8 mouse cellular contexts compared by ENCODE assay signal in the genomic region with DNA sequence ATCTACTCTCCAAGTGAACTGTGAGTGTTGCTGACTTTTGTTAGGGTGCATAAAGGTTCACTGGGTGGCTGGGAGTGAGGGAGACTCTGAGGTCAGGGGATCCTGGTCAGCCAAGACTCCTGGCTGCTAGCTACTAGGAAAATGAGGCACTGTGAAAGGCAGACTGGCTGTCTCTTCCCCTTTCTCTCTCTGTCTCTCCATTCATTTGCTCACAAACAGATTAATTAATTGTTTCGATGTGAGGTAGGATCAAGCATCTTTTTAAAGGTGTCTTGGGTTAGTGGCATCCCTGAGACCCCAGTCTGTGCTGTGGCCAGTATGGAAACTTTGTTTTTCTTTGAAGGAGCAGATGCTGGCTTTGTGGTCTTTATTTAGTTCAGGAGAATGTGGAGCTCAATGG. TPM values are rescaled to one million over a fixed set of nuclear protein-coding genes. Genes with fewer than 3 reads are reported as not detected.
DNase-seq lines count a peak whose midpoint lies in the region; ATAC-seq and TF ChIP-seq lines count a peak whose summit lies in the region.

No protein-coding gene starts in this region.

- no peak for TF ChIP-seq RAD21 in CH12.LX (IDR thresholded peaks at IDR 0.05; ENCODE audit: low read depth, low read length)

- H3K4me1 ChIP-seq in heart, embryonic 10.5 days = peaks cover 68% of the 10 kb centered on the region
- peaks cover 28 to 67% of the 10 kb centered on the region in 2 experiments for H3K4me1 ChIP-seq in CH12.LX (ENCODE audit: control insufficient read depth in 1 of 2, insufficient read depth in 2 of 2)
- peaks cover 35% of the 10 kb centered on the region for H3K4me1 ChIP-seq in heart, embryonic 16.5 days (ENCODE audit: control insufficient read depth, insufficient read depth, low read length)
- no peaks in the 10 kb centered on the region for H3K4me1 ChIP-seq in liver, postnatal 0 days (ENCODE audit: insufficient read depth)

- H3K27ac ChIP-seq in heart, embryonic 10.5 days = peak overlapping the region; percentile 85
- no peak overlapping the region for H3K27ac ChIP-seq in CH12.LX (ENCODE audit: insufficient read depth, low read depth)
- H3K27ac ChIP-seq in heart, embryonic 16.5 days (ENCODE audit: low read length) = peak overlapping the region; percentile 59
- no peak overlapping the region for H3K27ac ChIP-seq in liver, postnatal 0 days (ENCODE audit: low read depth)

- in situ Hi-C loops in CH12.LX (cut with MboI; ENCODE audit: low pct_ligation_motif_present, low pct_unique_long_range_greater_than_20kb, low sequenced_read_pairs) = loop anchor here (5.0 to 10.0 kb wide), 3 partner anchors 32 to 390 kb away; no protein-coding TSS in a partner anchor

- DNase-seq in heart, embryonic 10.5 days (ENCODE audit: low spot score) = no peak
- no peak for DNase-seq in heart, adult 9 months (ENCODE audit: low spot score in 2 of 2)
- no peak for DNase-seq in CH12.LX (ENCODE audit: extremely low read depth)
- DNase-seq in liver, postnatal 0 days = no peak
- DNase-seq in retina, embryonic 14.5 days (ENCODE audit: low spot score) = no peak
- DNase-seq in gastrocnemius, postnatal 25 days = no peak

- H3K9ac ChIP-seq in CH12.LX (ENCODE audit: insufficient read depth, low read depth) = peak overlapping the region; percentile 50; the same call in 1 of the 2 replicates
- H3K9ac ChIP-seq in heart, embryonic 16.5 days (ENCODE audit: low read length) = peak overlapping the region; percentile 55
- peak overlapping the region; percentile 16; the same call in 1 of the 2 replicates for H3K9ac ChIP-seq in liver, postnatal 0 days (replicated peaks)

- H3K4me3 ChIP-seq in heart, embryonic 10.5 days = peak overlapping the region; percentile 67
- peak overlapping the region; percentile 59 to 82 (median 75) for H3K4me3 ChIP-seq in CH12.LX (replicated peaks in 1 of 3; ENCODE audit: low read depth in 2 of 3, low read length in 2 of 3, poor library complexity in 1 of 3)
- H3K4me3 ChIP-seq in heart, embryonic 16.5 days (ENCODE audit: low read length) = peak overlapping the region; percentile 45
- H3K4me3 ChIP-seq in liver, postnatal 0 days (ENCODE audit: low read depth, low read length) = peak overlapping the region; percentile 7; the same call in 1 of the 2 replicates

- peaks cover 32% of the 10 kb centered on the region for H3K27me3 ChIP-seq in heart, embryonic 10.5 days (ENCODE audit: insufficient read depth, poor library complexity, severe bottlenecking)
- H3K27me3 ChIP-seq in CH12.LX (replicated peaks) = no peaks in the 10 kb centered on the region
- peaks cover 21% of the 10 kb centered on the region for H3K27me3 ChIP-seq in heart, embryonic 16.5 days (ENCODE audit: control insufficient read depth, insufficient read depth, low read length)
- peaks cover 38% of the 10 kb centered on the region for H3K27me3 ChIP-seq in liver, postnatal 0 days (ENCODE audit: insufficient read depth, low read length)

- TF ChIP-seq EP300 in CH12.LX (IDR thresholded peaks at IDR 0.05; ENCODE audit: low read length) = no peak
- no peak for TF ChIP-seq EP300 in liver, postnatal 0 days (IDR thresholded peaks at IDR 0.05; ENCODE audit: low read depth)

- no peaks in the 10 kb centered on the region for H3K36me3 ChIP-seq in heart, embryonic 10.5 days
- peaks cover 0 to 29% of the 10 kb centered on the region in 2 experiments for H3K36me3 ChIP-seq in CH12.LX (replicated peaks in 1 of 2; ENCODE audit: control insufficient read depth in 1 of 2, insufficient read depth in 1 of 2, low read length in 1 of 2)
- H3K36me3 ChIP-seq in heart, embryonic 16.5 days (ENCODE audit: control insufficient read depth, insufficient read depth) = no peaks in the 10 kb centered on the region
- no peaks in the 10 kb centered on the region for H3K36me3 ChIP-seq in liver, postnatal 0 days (replicated peaks; ENCODE audit: insufficient read depth, low read length)

- no peaks in the 10 kb centered on the region for H3K9me3 ChIP-seq in heart, embryonic 10.5 days
- no peaks in the 10 kb centered on the region for H3K9me3 ChIP-seq in CH12.LX (replicated peaks; ENCODE audit: low read length)
- H3K9me3 ChIP-seq in heart, embryonic 16.5 days (replicated peaks; ENCODE audit: control insufficient read depth, low read length) = no peaks in the 10 kb centered on the region
- H3K9me3 ChIP-seq in liver, postnatal 0 days (ENCODE audit: low read length) = no peaks in the 10 kb centered on the region

- H3K79me2 ChIP-seq in CH12.LX (replicated peaks; ENCODE audit: control insufficient read depth, extremely low read depth, insufficient read depth, poor library complexity, severe bottlenecking) = peaks cover 43% of the 10 kb centered on the region

- 44% methylated on average over 1 of the region's 1 CpGs for WGBS in heart, embryonic 10.5 days
- WGBS in heart, embryonic 16.5 days = 55% methylated on average over 1 of the region's 1 CpGs
- WGBS in liver, postnatal 0 days (ENCODE audit: insufficient replicate concordance) = 52% methylated on average over 1 of the region's 1 CpGs

- TF ChIP-seq POLR2A in CH12.LX (IDR thresholded peaks at IDR 0.05; ENCODE audit: low read depth, low read length) = no peak

- ATAC-seq in heart, embryonic 16.5 days (replicated peaks; ENCODE audit: extremely low read depth, insufficient read depth, low FRiP score) = no peak
- no peak for ATAC-seq in liver, postnatal 0 days
- ATAC-seq in inflammation-experienced regulatory T-cells, adult 6 months = no peak

- TF ChIP-seq CTCF in CH12.LX (conservative IDR thresholded peaks at IDR 0.05 in 1 of 2, IDR thresholded peaks at IDR 0.05 in 1 of 2; ENCODE audit: low read depth in 2 of 2, low read length in 2 of 2) = no peak
- TF ChIP-seq CTCF in liver, postnatal 0 days (IDR thresholded peaks at IDR 0.05; ENCODE audit: low read depth) = no peak

- peak overlapping the region; percentile 96 for H3K4me2 ChIP-seq in CH12.LX (ENCODE audit: insufficient read depth, low read depth, poor library complexity, severe bottlenecking)
- H3K4me2 ChIP-seq in heart, embryonic 16.5 days (ENCODE audit: low read depth, low read length) = peak overlapping the region; percentile 57
- H3K4me2 ChIP-seq in liver, postnatal 0 days (ENCODE audit: low read depth, low read length) = peak overlapping the region; percentile 38

- dilution Hi-C loops in CH12.LX (cut with MboI; ENCODE audit: extremely low pct_ligation_motif_present, extremely low pct_unique_long_range_greater_than_20kb, low sequenced_read_pairs) = no loop called here

TF ChIP-seq in CH12.LX, 34 proteins besides CTCF, POLR2A, EP300 and RAD21:
- 0 out of 2 replicates have a peak, but pooled peaks have one; percentile 25 for TF ChIP-seq CHD1 (IDR thresholded peaks at IDR 0.05; ENCODE audit: low read depth, low read length)
- TF ChIP-seq PAX5 (IDR thresholded peaks at IDR 0.05; ENCODE audit: low read length) = no peak

RNA-seq across cellular contexts. Expression of gene Ackr3, which starts 1.0 kb away (rescaled TPM):
- 24.7 and 25.5 TPM in 2 replicates for polyA plus RNA-seq in heart, embryonic 10.5 days (2016; fragmentation: Nextera tagmentation; extraction: Ambion mirVana)
- total RNA-seq in CH12.LX (2012; rRNA removed) = 10.1 and 13.1 TPM in 2 replicates
- total RNA-seq in CH12.LX (2014; rRNA removed) = 18.0 and 23.1 TPM in 2 replicates
- 25.6 and 34.4 TPM in 2 replicates for polyA plus RNA-seq in CH12.LX (2012; ENCODE audit: insufficient read length, low read depth)
- 23.8 and 27.0 TPM in 2 replicates for polyA plus RNA-seq in heart, embryonic 16.5 days (2015; fragmentation: Nextera tagmentation; extraction: Ambion mirVana)
- 2.3 and 2.5 TPM in 2 replicates for polyA plus RNA-seq in liver, postnatal 0 days (2015; fragmentation: Nextera tagmentation; extraction: Ambion mirVana)
- under 1 TPM in 1 of 3 experiments, not detected in 2; 0.54 TPM for polyA plus RNA-seq in inflammation-experienced regulatory T-cells, adult 6 months (2017; shearing (Covaris generic))
- total RNA-seq in gastrocnemius, postnatal 25 days (2021) = 10 to 100 TPM; 10.5 to 13.2 TPM

RNA-seq across cellular contexts. Expression of gene Iqca, which starts 51.6 kb away (rescaled TPM):
- 0.11 and 0.16 TPM in 2 replicates for polyA plus RNA-seq in heart, embryonic 10.5 days (2016; fragmentation: Nextera tagmentation; extraction: Ambion mirVana)
- total RNA-seq in CH12.LX (2012; rRNA removed) = not detected in 2 replicates
- total RNA-seq in CH12.LX (2014; rRNA removed) = 0.19 TPM in 1 of 2 replicates, not detected in the other
- polyA plus RNA-seq in CH12.LX (2012; ENCODE audit: insufficient read length, low read depth) = 1.0 TPM in 1 of 2 replicates, not detected in the other
- polyA plus RNA-seq in heart, embryonic 16.5 days (2015; fragmentation: Nextera tagmentation; extraction: Ambion mirVana) = 0.16 and 0.37 TPM in 2 replicates
- 1.5 and 1.7 TPM in 2 replicates for polyA plus RNA-seq in liver, postnatal 0 days (2015; fragmentation: Nextera tagmentation; extraction: Ambion mirVana)
- not detected for polyA plus RNA-seq in inflammation-experienced regulatory T-cells, adult 6 months (2017; shearing (Covaris generic))
- total RNA-seq in gastrocnemius, postnatal 25 days (2021) = not detected

Comparison
In these comparisons a context has a peak if more than half of its experiments do, and no peak if none do; other contexts are left out.
1. H3K27ac ChIP-seq: peak in heart, embryonic 10.5 days (single experiment) and heart, embryonic 16.5 days (single experiment); none in CH12.LX (single experiment) and liver, postnatal 0 days (single experiment).
2. H3K4me3 ChIP-seq: peak in every context shown above with its lines; median percentile 75 in CH12.LX; 67 in heart, embryonic 10.5 days; 45 in heart, embryonic 16.5 days; 7 in liver, postnatal 0 days.
3. H3K4me2 ChIP-seq: peak in every context shown above with its lines; median percentile 96 in CH12.LX; 57 in heart, embryonic 16.5 days; 38 in liver, postnatal 0 days.
4. Peak in every context shown above with its lines, with median percentiles within 50 percentile points of each other: H3K9ac ChIP-seq.